Mouse (Mus musculus): ENCODE data around the gene Abcb8.

The Abcb8 gene

GRCm38 (mm10) chr5:24366426-24366825 is 27.0 kb upstream of the Abcb8 start:
- in situ Hi-C loops (cut with MboI, MseI) = no loop called here

- in situ Hi-C loops (cut with MboI, MseI) = no loop called here
These were observed 23.7 kb upstream of the Abcb8 start for GRCm38 (mm10) chr5:24369767-24370166.

GRCm38 (mm10) chr5:24373807-24374206 is 19.7 kb upstream of the Abcb8 start:
- in situ Hi-C loops (cut with MboI, MseI) = no loop called here

GRCm38 (mm10) chr5:24374216-24374615 is 19.2 kb upstream of the Abcb8 start:
- in situ Hi-C loops (cut with MboI, MseI) = no loop called here

- in situ Hi-C loops (cut with MboI, MseI) = loop anchor here (25.0 kb wide), 1 partner anchor 987 kb away; no protein-coding TSS in a partner anchor
These were observed 18.7 kb upstream of the Abcb8 start for GRCm38 (mm10) chr5:24374666-24375328.

- in situ Hi-C loops (cut with MboI, MseI) = loop anchor here (25.0 kb wide), 1 partner anchor 991 kb away; no protein-coding TSS in a partner anchor
These were observed 14.8 kb upstream of the Abcb8 start for GRCm38 (mm10) chr5:24378700-24379099.

- in situ Hi-C loops (cut with MboI, MseI) = loop anchor here (25.0 kb wide), 1 partner anchor 992 kb away; no protein-coding TSS in a partner anchor
These were observed 14.0 kb upstream of the Abcb8 start for GRCm38 (mm10) chr5:24379501-24379900.

GRCm38 (mm10) chr5:24380499-24380898 is 13.0 kb upstream of the Abcb8 start:
- in situ Hi-C loops (cut with MboI, MseI) = loop anchor here (25.0 kb wide), 1 partner anchor 993 kb away; no protein-coding TSS in a partner anchor

GRCm38 (mm10) chr5:24381486-24381885 is 12.0 kb upstream of the Abcb8 start:
- in situ Hi-C loops (cut with MboI, MseI) = loop anchor here (25.0 kb wide), 1 partner anchor 994 kb away; no protein-coding TSS in a partner anchor

- in situ Hi-C loops (cut with MboI, MseI) = loop anchor here (25.0 kb wide), 1 partner anchor 995 kb away; no protein-coding TSS in a partner anchor
These were observed 11.5 kb upstream of the Abcb8 start for GRCm38 (mm10) chr5:24381988-24382387.

GRCm38 (mm10) chr5:24383026-24383859 is 10.2 kb upstream of the Abcb8 start:
- in situ Hi-C loops (cut with MboI, MseI) = loop anchor here (25.0 kb wide), 1 partner anchor 996 kb away; no protein-coding TSS in a partner anchor

- in situ Hi-C loops (cut with MboI, MseI) = loop anchor here (25.0 kb wide), 1 partner anchor 997 kb away; no protein-coding TSS in a partner anchor
These were observed 9.1 kb upstream of the Abcb8 start for GRCm38 (mm10) chr5:24384407-24384806.

GRCm38 (mm10) chr5:24385374-24385773 is 8.1 kb upstream of the Abcb8 start:
- in situ Hi-C loops (cut with MboI, MseI) = loop anchor here (25.0 kb wide), 1 partner anchor 998 kb away; no protein-coding TSS in a partner anchor

GRCm38 (mm10) chr5:24385887-24386550 is 7.4 kb upstream of the Abcb8 start:
- in situ Hi-C loops (cut with MboI, MseI) = loop anchor here (25.0 kb wide), 1 partner anchor 999 kb away; no protein-coding TSS in a partner anchor

GRCm38 (mm10) chr5:24387264-24388241 is 5.9 kb upstream of the Abcb8 start:
- in situ Hi-C loops (cut with MboI, MseI) = loop anchor here (25.0 kb wide), 1 partner anchor 1000 kb away; no protein-coding TSS in a partner anchor

GRCm38 (mm10) chr5:24388246-24388915 is 5.1 kb upstream of the Abcb8 start:
- in situ Hi-C loops (cut with MboI, MseI) = loop anchor here (25.0 kb wide), 1 partner anchor 1001 kb away; no protein-coding TSS in a partner anchor

- in situ Hi-C loops (cut with MboI, MseI) = loop anchor here (25.0 kb wide), 1 partner anchor 1002 kb away; no protein-coding TSS in a partner anchor
These were observed 4.3 kb upstream of the Abcb8 start for GRCm38 (mm10) chr5:24389011-24389657.

- in situ Hi-C loops (cut with MboI, MseI) = loop anchor here (25.0 kb wide), 1 partner anchor 1002 kb away; no protein-coding TSS in a partner anchor
These were observed 3.8 kb upstream of the Abcb8 start for GRCm38 (mm10) chr5:24389658-24390020.

- in situ Hi-C loops (cut with MboI, MseI) = loop anchor here (25.0 kb wide), 1 partner anchor 1005 kb away; no protein-coding TSS in a partner anchor
These were observed 1.6 kb upstream of the Abcb8 start, which contains the start of gene Atg9b for GRCm38 (mm10) chr5:24391864-24392263. Gene Atg9b, minus strand, starts transcription at chr5:24392143.

Measured in T-helper 1 cell (primary cell).